Mouse (Mus musculus): ENCODE data around the gene Dazap1. TPM values are rescaled to one million over a fixed set of nuclear protein-coding genes. Genes with fewer than 3 reads are reported as not detected.
A peak's percentile ranks its signal among the peaks of the same experiment; 100 is the strongest.
"Not testable (repeated sequence)": the region's sequence is repeated elsewhere in the genome, so short reads cannot be mapped to it uniquely, and the experiment has no call there.

Gene Dazap1
- total RNA-seq (2015; ENCODE audit: low replicate concordance) (35.6 and 83.6 TPM in 2 replicates), total RNA-seq (2017; ENCODE audit: low replicate concordance) (72.0 and 102 TPM in 2 replicates)

GRCm38 (mm10) chr10:80260642-80261584, at the start of gene Dazap1, which contains the start of gene Gamt:
TSS of gene Dazap1 (plus strand) at chr10:80261486.
TSS of gene Gamt (minus strand) at chr10:80261012.
- ATAC-seq (replicated peaks; ENCODE audit: low FRiP score, poor library complexity, severe bottlenecking) = peak; percentile 72

- not testable (repeated sequence) for ATAC-seq (replicated peaks; ENCODE audit: low FRiP score, poor library complexity, severe bottlenecking)
Measured at GRCm38 (mm10) chr10:80211547-80212103, 49.7 kb upstream of the Dazap1 start.

GRCm38 (mm10) chr10:80215048-80215772, 46.1 kb upstream of the Dazap1 start:
- no peak for ATAC-seq (replicated peaks; ENCODE audit: low FRiP score, poor library complexity, severe bottlenecking)

GRCm38 (mm10) chr10:80220676-80221075, 40.6 kb upstream of the Dazap1 start:
- ATAC-seq (replicated peaks; ENCODE audit: low FRiP score, poor library complexity, severe bottlenecking) = no peak

GRCm38 (mm10) chr10:80223137-80223536, 38.1 kb upstream of the Dazap1 start:
- ATAC-seq (replicated peaks; ENCODE audit: low FRiP score, poor library complexity, severe bottlenecking) = not testable (repeated sequence)

- no peak for ATAC-seq (replicated peaks; ENCODE audit: low FRiP score, poor library complexity, severe bottlenecking)
Measured at GRCm38 (mm10) chr10:80226071-80226415, 35.2 kb upstream of the Dazap1 start.

- peak; percentile 95 for ATAC-seq (replicated peaks; ENCODE audit: low FRiP score, poor library complexity, severe bottlenecking)
Measured at GRCm38 (mm10) chr10:80226416-80227165, 34.7 kb upstream of the Dazap1 start, which contains the start of gene Mum1. TSS of gene Mum1 (plus strand) at chr10:80226434.

GRCm38 (mm10) chr10:80227166-80227539, 34.1 kb upstream of the Dazap1 start:
- ATAC-seq (replicated peaks; ENCODE audit: low FRiP score, poor library complexity, severe bottlenecking) = peak; percentile 5; the same call in 1 of the 2 replicates

- no peak for ATAC-seq (replicated peaks; ENCODE audit: low FRiP score, poor library complexity, severe bottlenecking)
Measured at GRCm38 (mm10) chr10:80227877-80228775, 33.2 kb upstream of the Dazap1 start.

- ATAC-seq (replicated peaks; ENCODE audit: low FRiP score, poor library complexity, severe bottlenecking) = no peak
Measured at GRCm38 (mm10) chr10:80236145-80236825, 25.0 kb upstream of the Dazap1 start.

- no peak for ATAC-seq (replicated peaks; ENCODE audit: low FRiP score, poor library complexity, severe bottlenecking)
Measured at GRCm38 (mm10) chr10:80237020-80237419, 24.3 kb upstream of the Dazap1 start.

- ATAC-seq (replicated peaks; ENCODE audit: low FRiP score, poor library complexity, severe bottlenecking) = no peak
Measured at GRCm38 (mm10) chr10:80238306-80238705, 23.0 kb upstream of the Dazap1 start.

GRCm38 (mm10) chr10:80239791-80240190, 21.5 kb upstream of the Dazap1 start:
- ATAC-seq (replicated peaks; ENCODE audit: low FRiP score, poor library complexity, severe bottlenecking) = no peak

- 0 out of 2 replicates have a peak, but pooled peaks have one; percentile 2 for ATAC-seq (replicated peaks; ENCODE audit: low FRiP score, poor library complexity, severe bottlenecking)
Measured at GRCm38 (mm10) chr10:80242088-80242487, 19.2 kb upstream of the Dazap1 start.

- ATAC-seq (replicated peaks; ENCODE audit: low FRiP score, poor library complexity, severe bottlenecking) = no peak
Measured at GRCm38 (mm10) chr10:80242607-80243006, 18.7 kb upstream of the Dazap1 start.

GRCm38 (mm10) chr10:80244791-80245399, 16.4 kb upstream of the Dazap1 start:
- no peak for ATAC-seq (replicated peaks; ENCODE audit: low FRiP score, poor library complexity, severe bottlenecking)

- ATAC-seq (replicated peaks; ENCODE audit: low FRiP score, poor library complexity, severe bottlenecking) = peak; percentile 58
Measured at GRCm38 (mm10) chr10:80245600-80245999, 15.7 kb upstream of the Dazap1 start.

GRCm38 (mm10) chr10:80247849-80248248, 13.4 kb upstream of the Dazap1 start:
- ATAC-seq (replicated peaks; ENCODE audit: low FRiP score, poor library complexity, severe bottlenecking) = no peak
